ENCODE assay signal across 8 mouse cellular contexts in genomic region chrX:73914827-73915703, GRCm38 (mm10). TPM values are rescaled to one million over a fixed set of nuclear protein-coding genes. Genes with fewer than 3 reads are reported as not detected.
DNase-seq lines count a peak whose midpoint lies in the region; ATAC-seq lines count a peak whose summit lies in the region.

No protein-coding gene starts in this region.

- H3K9ac ChIP-seq in hindbrain, embryonic 14.5 days: peak overlapping the region; percentile 53

- ATAC-seq in hindbrain, embryonic 14.5 days (ENCODE audit: low FRiP score): peak; percentile 97

- H3K27me3 ChIP-seq in hindbrain, embryonic 14.5 days (ENCODE audit: control insufficient read depth, insufficient read depth, low read length): no peaks in the 10 kb centered on the region

- no peaks in the 10 kb centered on the region for H3K9me3 ChIP-seq in hindbrain, embryonic 14.5 days (ENCODE audit: control insufficient read depth, low read length)

- peak overlapping the region; percentile 80 for H3K27ac ChIP-seq in hindbrain, embryonic 14.5 days

- H3K36me3 ChIP-seq in hindbrain, embryonic 14.5 days (replicated peaks; ENCODE audit: control insufficient read depth, insufficient read depth): peaks cover 23% of the 10 kb centered on the region

- H3K4me3 ChIP-seq in hindbrain, embryonic 14.5 days (replicated peaks; ENCODE audit: low read length): peak overlapping the region; percentile 19; the same call in 1 of the 2 replicates

- WGBS in hindbrain, embryonic 14.5 days: 27% methylated on average over 31 of the region's 31 CpGs

- H3K4me1 ChIP-seq in hindbrain, embryonic 14.5 days (replicated peaks; ENCODE audit: control insufficient read depth, insufficient read depth, low read length): peaks cover 5% of the 10 kb centered on the region; the same call in 1 of the 2 replicates

- H3K4me2 ChIP-seq in hindbrain, embryonic 14.5 days (replicated peaks): peak overlapping the region; percentile 47

- peak; percentile 95 for DNase-seq in T-cell, adult 2 months (ENCODE audit: low spot score)
- peak; percentile 82 to 92 for DNase-seq in cerebellum, postnatal 25 days
- peak; percentile 52 to 67 for DNase-seq in frontal cortex, postnatal 25 days (ENCODE audit: low spot score in 2 of 2)
- peak; percentile 86 for DNase-seq in hindbrain, embryonic 14.5 days (ENCODE audit: low spot score)
- peak; percentile 80 to 88 for DNase-seq in layer of hippocampus, postnatal 36 days
- DNase-seq in lung, postnatal 36 days: peak; percentile 97
- DNase-seq in right cerebral cortex, adult 18-20 months: peak; percentile 94
- peak; percentile 45 for DNase-seq in urinary bladder, postnatal 10 days (ENCODE audit: low spot score)

RNA-seq across cellular contexts. Expression of gene Arhgap4, which starts 6.6 kb away (rescaled TPM):
- 3.0 and 3.1 TPM in 2 replicates for polyA plus RNA-seq in hindbrain, embryonic 14.5 days (2014; fragmentation: Nextera tagmentation; extraction: Ambion mirVana)
- total RNA-seq in layer of hippocampus, postnatal 36 days (2021): 1 to 10 TPM; 5.4 to 6.4 TPM

RNA-seq across cellular contexts. Expression of gene Naa10, which starts 6.7 kb away (rescaled TPM):
- polyA plus RNA-seq in hindbrain, embryonic 14.5 days (2014; fragmentation: Nextera tagmentation; extraction: Ambion mirVana): 86.8 and 98.0 TPM in 2 replicates
- total RNA-seq in layer of hippocampus, postnatal 36 days (2021): 10 to 100 TPM; 65.5 to 70.5 TPM

RNA-seq across cellular contexts. Expression of gene Renbp, which starts 15.6 kb away (rescaled TPM):
- 11.3 and 15.4 TPM in 2 replicates for polyA plus RNA-seq in hindbrain, embryonic 14.5 days (2014; fragmentation: Nextera tagmentation; extraction: Ambion mirVana)
- 1 to 10 TPM; 3.0 to 4.2 TPM for total RNA-seq in layer of hippocampus, postnatal 36 days (2021)

RNA-seq across cellular contexts. Expression of gene L1cam, which starts 19.2 kb away (rescaled TPM):
- 135 and 147 TPM in 2 replicates for polyA plus RNA-seq in hindbrain, embryonic 14.5 days (2014; fragmentation: Nextera tagmentation; extraction: Ambion mirVana)
- total RNA-seq in layer of hippocampus, postnatal 36 days (2021): 100 to 1,000 TPM; 134 TPM

RNA-seq across cellular contexts. Expression of gene Avpr2, which starts 23.2 kb away (rescaled TPM):
- 0.39 TPM in 1 of 2 replicates, not detected in the other for polyA plus RNA-seq in hindbrain, embryonic 14.5 days (2014; fragmentation: Nextera tagmentation; extraction: Ambion mirVana)
- not detected for total RNA-seq in layer of hippocampus, postnatal 36 days (2021)

Comparison
In these comparisons a context has a peak if more than half of its experiments do, and no peak if none do; other contexts are left out.
1. Peak in every context shown above with its lines: DNase-seq, ATAC-seq, H3K4me3 ChIP-seq and H3K27ac ChIP-seq.
2. DNase-seq: peak in every context shown above with its lines; median percentile 97 in lung, postnatal 36 days; 95 in T-cell, adult 2 months; 94 in right cerebral cortex, adult 18-20 months; 87 in cerebellum, postnatal 25 days; 86 in hindbrain, embryonic 14.5 days; 84 in layer of hippocampus, postnatal 36 days; 60 in frontal cortex, postnatal 25 days; 45 in urinary bladder, postnatal 10 days.